Mouse (Mus musculus) ES-Bruce4 (cell line): ENCODE measurements around the gene Kcnc3.

Source experiments
- CTCF ChIP-seq: IDR thresholded peaks from one replicate; pipeline ENCODE4 v1.8.1; 2011; ENCODE audit warnings: low read depth, low read length
- EP300 ChIP-seq: IDR thresholded peaks from 2 replicates; pipeline ENCODE4 v1.6.1; 2011; ENCODE audit warnings: low read depth, low read length; ENCODE audit not compliant: insufficient read depth
- POLR2A ChIP-seq: IDR thresholded peaks from one replicate; pipeline ENCODE4 v1.8.1; 2011; ENCODE audit warnings: low read length; ENCODE audit not compliant: insufficient read depth

GRCm38 (mm10) chr7:44581637-44582036 is 8.8 kb upstream of the Kcnc3 start:
- TF ChIP-seq CTCF (no peak), POLR2A (no peak), EP300 (no peak)
